In the genomic region with DNA sequence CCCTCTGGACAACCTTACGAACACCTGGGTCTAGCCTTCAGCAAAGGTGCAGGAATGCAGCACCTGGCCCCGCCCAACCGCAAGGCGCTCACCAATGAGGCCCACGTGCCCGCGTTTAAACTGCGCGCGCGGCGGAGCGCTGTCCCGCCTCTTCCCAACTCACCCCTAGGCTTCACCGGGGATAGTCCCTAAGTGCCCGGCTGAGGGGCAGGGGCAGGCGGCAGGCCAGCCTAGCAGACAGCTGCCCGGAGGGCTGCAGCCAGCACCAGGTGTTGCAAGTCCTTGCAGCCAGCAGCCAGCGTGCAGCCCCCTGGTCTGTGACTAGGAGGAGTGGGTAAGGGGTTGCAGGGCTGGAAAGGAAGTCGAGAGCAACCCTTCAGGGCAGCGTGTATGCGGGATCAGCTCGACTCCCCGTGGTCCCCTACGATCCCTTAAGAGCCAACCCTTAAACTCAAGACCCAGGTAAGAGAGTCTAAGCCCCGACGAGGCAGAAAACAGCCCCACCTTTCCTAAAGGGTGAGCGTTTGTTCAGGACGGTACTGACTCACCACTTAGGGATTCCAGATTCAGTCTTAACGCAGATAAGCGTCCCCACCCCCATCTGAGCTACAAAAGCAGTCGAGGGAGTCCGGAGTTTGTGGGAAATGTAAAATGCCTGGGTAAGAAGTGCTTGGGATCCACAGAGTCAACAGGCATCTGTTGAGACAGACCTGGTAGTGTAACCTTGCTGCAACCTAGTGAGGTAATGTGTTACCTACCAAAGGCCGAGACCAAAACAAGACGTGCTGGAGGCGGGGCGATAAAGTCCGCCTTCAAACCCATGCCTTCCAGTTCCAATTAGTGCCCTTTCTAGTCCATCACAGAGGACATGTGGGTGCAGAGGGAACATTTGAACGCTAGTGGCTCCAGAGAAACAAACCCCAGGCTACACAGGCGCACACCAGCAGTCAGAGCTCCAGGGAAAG, we compare ENCODE assay signal across 7 mouse cellular contexts.
DNase-seq lines count a peak whose midpoint lies in the region; ATAC-seq and TF ChIP-seq lines count a peak whose summit lies in the region.

No protein-coding gene starts in this region.

- peak overlapping the region; percentile 49 for H3K4me3 ChIP-seq in ES-Bruce4 (ENCODE audit: low read depth, low read length)
- H3K4me3 ChIP-seq in heart, embryonic 12.5 days = peak overlapping the region; percentile 36
- H3K4me3 ChIP-seq in kidney, postnatal 0 days (replicated peaks; ENCODE audit: low read depth, low read length) = peak overlapping the region; percentile 31

- TF ChIP-seq CTCF in ES-Bruce4 (IDR thresholded peaks at IDR 0.05; ENCODE audit: low read depth, low read length) = no peak
- TF ChIP-seq CTCF in kidney, postnatal 0 days (IDR thresholded peaks at IDR 0.05; ENCODE audit: low read depth) = peak; percentile 6; the same call in 1 of the 2 replicates

- ATAC-seq in heart, embryonic 12.5 days (ENCODE audit: insufficient number of reproducible peaks, low FRiP score) = peak; percentile 48
- peak; percentile 83 for ATAC-seq in kidney, postnatal 0 days (replicated peaks; ENCODE audit: low FRiP score, low read depth)

- peak; percentile 66 for DNase-seq in adrenal gland, postnatal 10 days
- DNase-seq in kidney, postnatal 0 days (ENCODE audit: low spot score) = peak; percentile 50
- DNase-seq in lung, postnatal 36 days = peak; percentile 63
- peak; percentile 66 for DNase-seq in testis, postnatal 14 days (ENCODE audit: low spot score)
- DNase-seq in c-Kit-positive CD71-positive TER-119-positive erythroid progenitor cells, embryonic 14.5 days (ENCODE audit: low spot score) = no peak

- peaks cover 13% of the 10 kb centered on the region for H3K27me3 ChIP-seq in ES-Bruce4 (ENCODE audit: control insufficient read depth, insufficient read depth, low read length, poor library complexity, severe bottlenecking)
- H3K27me3 ChIP-seq in heart, embryonic 12.5 days (replicated peaks) = peaks cover 72% of the 10 kb centered on the region
- H3K27me3 ChIP-seq in kidney, postnatal 0 days (ENCODE audit: insufficient read depth, low read length) = peaks cover 24% of the 10 kb centered on the region

- 1% methylated on average over 40 of the region's 40 CpGs for WGBS in heart, embryonic 12.5 days
- WGBS in kidney, postnatal 0 days = 2% methylated on average over 40 of the region's 40 CpGs

- H3K9ac ChIP-seq in ES-Bruce4 (ENCODE audit: low read depth, poor library complexity, severe bottlenecking) = peak overlapping the region; percentile 53
- H3K9ac ChIP-seq in heart, embryonic 12.5 days = peak overlapping the region; percentile 1; the same call in 1 of the 2 replicates
- H3K9ac ChIP-seq in kidney, postnatal 0 days (ENCODE audit: low read depth, low read length) = peak overlapping the region; percentile 45; the same call in 1 of the 2 replicates

- H3K9me3 ChIP-seq in ES-Bruce4 (replicated peaks; ENCODE audit: control insufficient read depth, insufficient read depth, low read length, poor library complexity, severe bottlenecking) = no peaks in the 10 kb centered on the region
- no peaks in the 10 kb centered on the region for H3K9me3 ChIP-seq in heart, embryonic 12.5 days (replicated peaks)
- H3K9me3 ChIP-seq in kidney, postnatal 0 days (replicated peaks; ENCODE audit: low read length) = no peaks in the 10 kb centered on the region

- no peak for TF ChIP-seq POLR2A in ES-Bruce4 (IDR thresholded peaks at IDR 0.05; ENCODE audit: insufficient read depth, low read length)

- no peak overlapping the region for H3K27ac ChIP-seq in ES-Bruce4 (ENCODE audit: insufficient read depth, low read length)
- H3K27ac ChIP-seq in heart, embryonic 12.5 days (ENCODE audit: poor library complexity, severe bottlenecking) = no peak overlapping the region
- peak overlapping the region; percentile 69 for H3K27ac ChIP-seq in kidney, postnatal 0 days

- no peaks in the 10 kb centered on the region for H3K4me1 ChIP-seq in ES-Bruce4 (ENCODE audit: control insufficient read depth, insufficient read depth, low read length)
- peaks cover 16% of the 10 kb centered on the region for H3K4me1 ChIP-seq in heart, embryonic 12.5 days (replicated peaks)
- H3K4me1 ChIP-seq in kidney, postnatal 0 days (replicated peaks; ENCODE audit: insufficient read depth, low read length) = peaks cover 3% of the 10 kb centered on the region; the same call in 1 of the 2 replicates

- H3K36me3 ChIP-seq in ES-Bruce4 (ENCODE audit: control insufficient read depth, insufficient read depth, low read length, poor library complexity, severe bottlenecking) = no peaks in the 10 kb centered on the region
- H3K36me3 ChIP-seq in heart, embryonic 12.5 days = no peaks in the 10 kb centered on the region
- H3K36me3 ChIP-seq in kidney, postnatal 0 days (ENCODE audit: insufficient read depth, low read length) = no peaks in the 10 kb centered on the region

- TF ChIP-seq EP300 in ES-Bruce4 (IDR thresholded peaks at IDR 0.05; ENCODE audit: insufficient read depth, low read depth, low read length) = 0 out of 2 replicates have a peak, but pooled peaks have one; percentile 4

- peak overlapping the region; percentile 67 for H3K4me2 ChIP-seq in heart, embryonic 12.5 days
- peak overlapping the region; percentile 72 for H3K4me2 ChIP-seq in kidney, postnatal 0 days (ENCODE audit: low read length)

Comparison
In these comparisons a context has a peak if more than half of its experiments do, and no peak if none do; other contexts are left out.
1. H3K9ac ChIP-seq: peak in every context shown above with its lines; median percentile 53 in ES-Bruce4; 45 in kidney, postnatal 0 days; 1 in heart, embryonic 12.5 days.